Mouse (Mus musculus) lung, postnatal 0 days (tissue): ENCODE data around the gene Trmt112.

Source experiments
- CTCF ChIP-seq: IDR thresholded peaks from 2 replicates; pipeline ENCODE4 v1.5.1; 2016; ENCODE audit warnings: antibody characterized with exemption, mild to moderate bottlenecking
- EP300 ChIP-seq: IDR thresholded peaks from 2 replicates; pipeline ENCODE4 v1.6.1; 2016; ENCODE audit warnings: antibody characterized with exemption, mild to moderate bottlenecking, control low read depth

- TF ChIP-seq EP300 (no peak), CTCF (no peak)
These were observed 477 bp upstream of the Trmt112 start for GRCm38 (mm10) chr19:6909021-6909420.
